Mouse (Mus musculus) right cerebral cortex, postnatal 4 days (tissue): ENCODE results near the gene Ak2.

Source experiments
- DNase-seq: peaks from one replicate; pipeline ENCODE4 v3.0.0-alpha.2; 2022

The Ak2 gene

GRCm38 (mm10) chr4:129017150-129017549 lies 25.4 kb downstream of the Ak2 start:
- DNase-seq: no peak

- no peak for DNase-seq
Measured at GRCm38 (mm10) chr4:129018788-129019435, 27.2 kb downstream of the Ak2 start.

GRCm38 (mm10) chr4:129019788-129020187 lies 28.0 kb downstream of the Ak2 start:
- no peak for DNase-seq

GRCm38 (mm10) chr4:129020454-129020853 lies 28.7 kb downstream of the Ak2 start:
- peak; percentile 69 for DNase-seq

- DNase-seq: no peak
Measured at GRCm38 (mm10) chr4:129021426-129021825, 29.7 kb downstream of the Ak2 start.

GRCm38 (mm10) chr4:129021886-129022285 lies 30.1 kb downstream of the Ak2 start:
- DNase-seq: no peak

GRCm38 (mm10) chr4:129023884-129024283 lies 32.1 kb downstream of the Ak2 start:
- DNase-seq: no peak

GRCm38 (mm10) chr4:129024775-129025174 lies 33.0 kb downstream of the Ak2 start:
- no peak for DNase-seq

- DNase-seq: no peak
Measured at GRCm38 (mm10) chr4:129025707-129026106, 33.9 kb downstream of the Ak2 start.

- DNase-seq: no peak
Measured at GRCm38 (mm10) chr4:129030746-129031145, 39.0 kb downstream of the Ak2 start.

- DNase-seq: no peak
Measured at GRCm38 (mm10) chr4:129031408-129031965, 39.7 kb downstream of the Ak2 start.

GRCm38 (mm10) chr4:129032133-129032962 lies 40.6 kb downstream of the Ak2 start:
- DNase-seq: no peak

GRCm38 (mm10) chr4:129032963-129033951 lies 41.5 kb downstream of the Ak2 start:
- peak; percentile 18 for DNase-seq

GRCm38 (mm10) chr4:129034224-129034623 lies 42.5 kb downstream of the Ak2 start:
- no peak for DNase-seq

- DNase-seq: no peak
Measured at GRCm38 (mm10) chr4:129034706-129035660, 43.2 kb downstream of the Ak2 start.

- no peak for DNase-seq
Measured at GRCm38 (mm10) chr4:129035851-129036445, 44.2 kb downstream of the Ak2 start.

GRCm38 (mm10) chr4:129047721-129048421 lies 56.1 kb downstream of the Ak2 start:
- DNase-seq: no peak

GRCm38 (mm10) chr4:129048501-129049305 lies 56.9 kb downstream of the Ak2 start:
- peak; percentile 92 for DNase-seq

- DNase-seq: peak; percentile 71
Measured at GRCm38 (mm10) chr4:129049306-129050011, 57.7 kb downstream of the Ak2 start.
